Mouse (Mus musculus) mouse embryonic stem cell (cell line): ENCODE results near the gene Uba52.

ENCODE experiments used
- in situ Hi-C, 2 experiments: fragments of 300-500 bp; cut with MboI; formaldehyde crosslinking; loops; 1 replicate in 1 of 2; 3 replicates in 1 of 2; pipeline ENCODE4 v1.14.3; 2019 to 2020; ENCODE audit warnings: low sequenced_read_pairs in 2 of 2, low pct_unique_long_range_greater_than_20kb in 1 of 2, mixed read lengths in 1 of 2; ENCODE audit not compliant: unreplicated experiment in 1 of 2

Uba52 gene

GRCm38 (mm10) chr8:70510228-70510915 lies at the start of gene Uba52:
Gene Uba52, minus strand, starts transcription at chr8:70510801.
- in situ Hi-C loops, result no loop called here

- in situ Hi-C loops, result loop anchor here in 1 of 2 experiments (5.0 kb wide), 1 partner anchor 37 kb away; no protein-coding TSS in a partner anchor
Measured at GRCm38 (mm10) chr8:70560096-70560495, 49.5 kb upstream of the Uba52 start.

GRCm38 (mm10) chr8:70558983-70559382 lies 48.4 kb upstream of the Uba52 start:
- in situ Hi-C loops, result no loop called here

- in situ Hi-C loops, result no loop called here
Measured at GRCm38 (mm10) chr8:70558334-70558733, 47.7 kb upstream of the Uba52 start.

GRCm38 (mm10) chr8:70555079-70555747 lies 44.6 kb upstream of the Uba52 start:
- in situ Hi-C loops, result no loop called here

- in situ Hi-C loops, result no loop called here
Measured at GRCm38 (mm10) chr8:70553740-70554139, 43.1 kb upstream of the Uba52 start.

- in situ Hi-C loops, result no loop called here
Measured at GRCm38 (mm10) chr8:70552836-70553235, 42.2 kb upstream of the Uba52 start.

GRCm38 (mm10) chr8:70551558-70552161 lies 41.1 kb upstream of the Uba52 start:
- in situ Hi-C loops, result no loop called here

- in situ Hi-C loops, result no loop called here
Measured at GRCm38 (mm10) chr8:70549412-70550184, 39.0 kb upstream of the Uba52 start.

- in situ Hi-C loops, result no loop called here
Measured at GRCm38 (mm10) chr8:70547762-70548161, 37.2 kb upstream of the Uba52 start.

- in situ Hi-C loops, result no loop called here
Measured at GRCm38 (mm10) chr8:70546412-70546811, 35.8 kb upstream of the Uba52 start.

- in situ Hi-C loops, result no loop called here
Measured at GRCm38 (mm10) chr8:70544200-70544687, 33.6 kb upstream of the Uba52 start.

- in situ Hi-C loops, result no loop called here
Measured at GRCm38 (mm10) chr8:70541081-70541480, 30.5 kb upstream of the Uba52 start.

- in situ Hi-C loops, result no loop called here
Measured at GRCm38 (mm10) chr8:70540507-70541071, 30.0 kb upstream of the Uba52 start.

GRCm38 (mm10) chr8:70540013-70540506 lies 29.5 kb upstream of the Uba52 start:
- in situ Hi-C loops, result no loop called here

GRCm38 (mm10) chr8:70539077-70539813 lies 28.6 kb upstream of the Uba52 start, which contains the start of gene Ell:
Gene Ell, plus strand, starts transcription at chr8:70539457.
- in situ Hi-C loops, result no loop called here

GRCm38 (mm10) chr8:70538633-70539076 lies 28.1 kb upstream of the Uba52 start:
- in situ Hi-C loops, result no loop called here
